Comparison of ENCODE assay signal across 14 mouse cellular contexts in genomic region chr1:154309650-154310049, GRCm38 (mm10).
DNase-seq lines count a peak whose midpoint lies in the region; ATAC-seq and TF ChIP-seq lines count a peak whose summit lies in the region.
"Had no signal": no experiment of that assay in that cellular context is flagged by ENCODE, and none has a peak within 500 bp of the region (broad histone marks: within the 10 kb centered on the region; RNA-seq: fewer than 3 reads in every experiment).

No protein-coding gene starts in this region.

- H3K27ac ChIP-seq in lung, postnatal 0 days (ENCODE audit: low read length): no peak overlapping the region
- H3K27ac ChIP-seq: heart, adult 2 months; hindbrain, embryonic 10.5 days; intestine, embryonic 15.5 days; midbrain, embryonic 15.5 days had no signal

- no peaks in the 10 kb centered on the region for H3K36me3 ChIP-seq in lung, postnatal 0 days (ENCODE audit: insufficient read depth, low read length)
- H3K36me3 ChIP-seq: hindbrain, embryonic 10.5 days; intestine, embryonic 15.5 days; midbrain, embryonic 15.5 days had no signal

- ATAC-seq in lung, postnatal 0 days: peak; percentile 63
- ATAC-seq: CD4-positive, CD25-positive, alpha-beta regulatory T cell, adult 4 months; intestine, embryonic 15.5 days; midbrain, embryonic 15.5 days had no signal

- intact Hi-C loops in gastrocnemius, postnatal 14 days (cut with DNase I; ENCODE audit: low total_unique reads): no loop called here

- no peak overlapping the region for H3K4me3 ChIP-seq in lung, postnatal 0 days (ENCODE audit: low read depth, low read length)
- H3K4me3 ChIP-seq: heart, adult 2 months; hindbrain, embryonic 10.5 days; intestine, embryonic 15.5 days; midbrain, embryonic 15.5 days had no signal

- peak; percentile 9 for DNase-seq in gastrocnemius, postnatal 14 days
- DNase-seq in gastrocnemius, adult 8-10 months (ENCODE audit: low spot score in 2 of 2): no peak
- peak; percentile 7 to 25 for DNase-seq in kidney, postnatal 36 days
- DNase-seq in kidney, adult 11 months: no peak
- peak; percentile 13 for DNase-seq in NIH3T3 (ENCODE audit: low read depth)
- DNase-seq in lung, postnatal 0 days (ENCODE audit: low spot score): peak; percentile 54
- no peak for DNase-seq in adipocyte (ENCODE audit: low spot score)
- DNase-seq: liver; thymus, adult 18-20 months had no signal

- no peaks in the 10 kb centered on the region for H3K4me1 ChIP-seq in lung, postnatal 0 days (ENCODE audit: insufficient read depth, low read depth, low read length)
- H3K4me1 ChIP-seq: hindbrain, embryonic 10.5 days; intestine, embryonic 15.5 days; midbrain, embryonic 15.5 days had no signal

- H3K9ac ChIP-seq in lung, postnatal 0 days (replicated peaks; ENCODE audit: low read depth): no peak overlapping the region
- H3K9ac ChIP-seq: intestine, embryonic 15.5 days; midbrain, embryonic 15.5 days had no signal

- no peaks in the 10 kb centered on the region for H3K27me3 ChIP-seq in lung, postnatal 0 days (replicated peaks; ENCODE audit: insufficient read depth, low read length)
- H3K27me3 ChIP-seq: intestine, embryonic 15.5 days; midbrain, embryonic 15.5 days had no signal

- no peaks in the 10 kb centered on the region for H3K9me3 ChIP-seq in lung, postnatal 0 days (ENCODE audit: low read length)
- H3K9me3 ChIP-seq: hindbrain, embryonic 10.5 days; intestine, embryonic 15.5 days; midbrain, embryonic 15.5 days had no signal

- TF ChIP-seq EP300 in lung, postnatal 0 days (IDR thresholded peaks at IDR 0.05): no peak

- WGBS in lung, postnatal 0 days: 36% methylated on average over 2 of the region's 2 CpGs

- no peak overlapping the region for H3K4me2 ChIP-seq in lung, postnatal 0 days (replicated peaks; ENCODE audit: low read depth, low read length)
- H3K4me2 ChIP-seq: intestine, embryonic 15.5 days; midbrain, embryonic 15.5 days had no signal

- TF ChIP-seq CTCF in lung, postnatal 0 days (IDR thresholded peaks at IDR 0.05): no peak

Comparison
In these comparisons a context has a peak if more than half of its experiments do, and no peak if none do; other contexts are left out.
1. DNase-seq: peak in gastrocnemius, postnatal 14 days (single experiment), kidney, postnatal 36 days (2 of 2), NIH3T3 (single experiment) and lung, postnatal 0 days (single experiment); none in gastrocnemius, adult 8-10 months (0 of 2), kidney, adult 11 months (single experiment) and adipocyte (single experiment).